Mouse (Mus musculus) erythroblast, embryonic 14.5 days (primary cell): ENCODE measurements around the gene Ppp6r2.

Experiments used
- GATA1 ChIP-seq: IDR thresholded peaks from 2 replicates; pipeline ENCODE4 v1.6.1; 2012; ENCODE audit warnings: low read length, inconsistent platforms, mixed read lengths
- TAL1 ChIP-seq: IDR thresholded peaks from 3 replicates; pipeline ENCODE4 v1.6.1; 2012; ENCODE audit warnings: low read length, inconsistent platforms, mixed read lengths

DNA sequence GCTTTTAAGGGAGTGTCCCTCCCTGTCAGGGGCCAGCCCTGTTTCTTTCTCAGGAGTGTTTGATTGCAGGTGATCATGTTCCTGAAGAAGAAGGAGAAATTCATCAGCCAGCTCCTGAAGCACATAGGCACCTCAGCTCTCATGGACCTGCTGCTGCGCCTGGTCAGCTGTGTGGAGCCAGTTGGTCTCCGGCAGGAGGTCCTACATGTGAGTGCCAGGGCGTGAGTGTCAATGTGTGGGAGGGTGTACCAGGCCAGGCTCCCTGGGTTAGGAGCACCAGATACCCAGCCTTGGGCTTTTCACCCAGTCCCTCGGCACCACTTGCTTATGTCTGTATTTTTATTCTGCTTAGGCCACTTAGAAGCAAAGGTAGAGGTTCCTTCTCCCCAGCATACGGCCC is 47.6 kb downstream of the Ppp6r2 start:
- TF ChIP-seq TAL1: no peak
- no peak for TF ChIP-seq GATA1
